Mouse (Mus musculus) embryonic fibroblast, embryonic 13.5 days (primary cell): ENCODE results near the gene 2810004N23Rik.

Source experiments
- CTCF ChIP-seq: IDR thresholded peaks from 2 replicates; pipeline ENCODE4 v1.5.1; 2011; ENCODE audit warnings: mild to moderate bottlenecking, control low read depth, low read length, moderate library complexity, borderline replicate concordance; ENCODE audit not compliant: insufficient read depth
- POLR2A ChIP-seq: IDR thresholded peaks from 2 replicates; pipeline ENCODE4 v1.6.1; 2011; ENCODE audit warnings: low read depth, mild to moderate bottlenecking, control low read depth, low read length, moderate library complexity

DNA sequence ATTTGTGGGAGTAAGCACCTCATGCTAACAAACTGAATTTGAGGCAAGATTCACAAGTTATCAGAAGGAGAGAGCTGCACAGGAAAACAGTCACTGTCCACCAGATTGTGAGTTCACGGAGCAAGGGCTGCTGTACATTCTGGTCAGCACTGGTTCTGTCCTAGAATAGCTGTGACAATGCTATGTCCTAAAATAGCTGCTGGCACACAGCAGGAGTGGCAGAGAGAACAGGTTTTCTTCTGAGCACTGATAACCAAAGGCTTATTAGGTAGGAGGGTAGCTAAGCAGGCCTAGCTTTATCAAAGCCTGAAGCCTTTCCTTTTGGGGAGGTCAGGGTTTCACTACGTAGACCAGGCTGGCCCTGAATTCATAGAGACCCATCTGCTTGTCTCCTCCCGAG is 2.7 kb downstream of the 2810004N23Rik start:
- TF ChIP-seq CTCF (no peak), POLR2A (no peak)
